Mouse (Mus musculus): ENCODE data around the gene Ddost. TPM values are rescaled to one million over a fixed set of nuclear protein-coding genes. Genes with fewer than 3 reads are reported as not detected.

Gene Ddost
- polyA plus RNA-seq, 1 experiment from 2014 or later: 247 TPM

GRCm38 (mm10) chr4:138282834-138283233 is 21.7 kb upstream of the Ddost start:
- 24% methylated on average over 4 of the region's 4 CpGs for WGBS
- Histone ChIP-seq H3K9ac (ENCODE audit: low read length) (no peak overlapping the region), H3K4me2 (ENCODE audit: low read depth) (no peak overlapping the region), H3K4me3 (ENCODE audit: low read depth, low read length) (no peak overlapping the region), H3K27me3 (ENCODE audit: control insufficient read depth, insufficient read depth, low read length) (no peaks in the 10 kb centered on the region), H3K9me3 (ENCODE audit: control insufficient read depth, low read length) (no peaks in the 10 kb centered on the region), H3K36me3 (ENCODE audit: control insufficient read depth, insufficient read depth, low read length) (no peaks in the 10 kb centered on the region), H3K27ac (ENCODE audit: low read depth, low read length) (no peak overlapping the region), H3K4me1 (ENCODE audit: control insufficient read depth, insufficient read depth, low read length) (no peaks in the 10 kb centered on the region)
- DNase-seq (ENCODE audit: low spot score) (peak; percentile 66), ATAC-seq (ENCODE audit: insufficient read depth, low FRiP score, low TSS enrichment) (no peak)

- no peak for ATAC-seq (ENCODE audit: insufficient read depth, low FRiP score, low TSS enrichment)
- no peaks in the 10 kb centered on the region for H3K9me3 ChIP-seq (ENCODE audit: control insufficient read depth, low read length)
- H3K4me3 ChIP-seq (ENCODE audit: low read depth, low read length): no peak overlapping the region
- H3K27ac ChIP-seq (ENCODE audit: low read depth, low read length): no peak overlapping the region
- H3K4me1 ChIP-seq (ENCODE audit: control insufficient read depth, insufficient read depth, low read length): no peaks in the 10 kb centered on the region
- H3K27me3 ChIP-seq (ENCODE audit: control insufficient read depth, insufficient read depth, low read length): no peaks in the 10 kb centered on the region
- H3K4me2 ChIP-seq (ENCODE audit: low read depth): no peak overlapping the region
- H3K9ac ChIP-seq (ENCODE audit: low read length): no peak overlapping the region
- H3K36me3 ChIP-seq (ENCODE audit: control insufficient read depth, insufficient read depth, low read length): no peaks in the 10 kb centered on the region
- WGBS: 89% methylated on average over 12 of the region's 12 CpGs
- no peak for DNase-seq (ENCODE audit: low spot score)
Observed at GRCm38 (mm10) chr4:138286411-138286810, 18.1 kb upstream of the Ddost start.

GRCm38 (mm10) chr4:138288691-138289090 is 15.8 kb upstream of the Ddost start:
- H3K27me3 ChIP-seq (ENCODE audit: control insufficient read depth, insufficient read depth, low read length): no peaks in the 10 kb centered on the region
- ATAC-seq (ENCODE audit: insufficient read depth, low FRiP score, low TSS enrichment) (no peak), DNase-seq (ENCODE audit: low spot score) (no peak)
- no peaks in the 10 kb centered on the region for H3K9me3 ChIP-seq (ENCODE audit: control insufficient read depth, low read length)
- no peak overlapping the region for H3K4me3 ChIP-seq (ENCODE audit: low read depth, low read length)
- no peak overlapping the region for H3K27ac ChIP-seq (ENCODE audit: low read depth, low read length)
- H3K9ac ChIP-seq (ENCODE audit: low read length): no peak overlapping the region
- no peaks in the 10 kb centered on the region for H3K4me1 ChIP-seq (ENCODE audit: control insufficient read depth, insufficient read depth, low read length)
- 89% methylated on average over 7 of the region's 7 CpGs for WGBS
- H3K4me2 ChIP-seq (ENCODE audit: low read depth): no peak overlapping the region
- H3K36me3 ChIP-seq (ENCODE audit: control insufficient read depth, insufficient read depth, low read length): no peaks in the 10 kb centered on the region

- no peaks in the 10 kb centered on the region for H3K9me3 ChIP-seq (ENCODE audit: control insufficient read depth, low read length)
- 92% methylated on average over 13 of the region's 13 CpGs for WGBS
- no peaks in the 10 kb centered on the region for H3K4me1 ChIP-seq (ENCODE audit: control insufficient read depth, insufficient read depth, low read length)
- H3K36me3 ChIP-seq (ENCODE audit: control insufficient read depth, insufficient read depth, low read length): no peaks in the 10 kb centered on the region
- no peak overlapping the region for H3K27ac ChIP-seq (ENCODE audit: low read depth, low read length)
- H3K4me2 ChIP-seq (ENCODE audit: low read depth): no peak overlapping the region
- DNase-seq (ENCODE audit: low spot score) (no peak), ATAC-seq (ENCODE audit: insufficient read depth, low FRiP score, low TSS enrichment) (no peak)
- H3K4me3 ChIP-seq (ENCODE audit: low read depth, low read length): no peak overlapping the region
- H3K9ac ChIP-seq (ENCODE audit: low read length): no peak overlapping the region
- H3K27me3 ChIP-seq (ENCODE audit: control insufficient read depth, insufficient read depth, low read length): no peaks in the 10 kb centered on the region
Observed at GRCm38 (mm10) chr4:138292028-138292427, 12.5 kb upstream of the Ddost start.

GRCm38 (mm10) chr4:138293261-138293948 is 11.1 kb upstream of the Ddost start:
- Histone ChIP-seq H3K4me3 (ENCODE audit: low read depth, low read length) (no peak overlapping the region), H3K9me3 (ENCODE audit: control insufficient read depth, low read length) (no peaks in the 10 kb centered on the region), H3K4me1 (ENCODE audit: control insufficient read depth, insufficient read depth, low read length) (no peaks in the 10 kb centered on the region), H3K9ac (ENCODE audit: low read length) (no peak overlapping the region), H3K27me3 (ENCODE audit: control insufficient read depth, insufficient read depth, low read length) (no peaks in the 10 kb centered on the region), H3K4me2 (ENCODE audit: low read depth) (no peak overlapping the region), H3K36me3 (ENCODE audit: control insufficient read depth, insufficient read depth, low read length) (no peaks in the 10 kb centered on the region), H3K27ac (ENCODE audit: low read depth, low read length) (no peak overlapping the region)
- 78% methylated on average over 18 of the region's 18 CpGs for WGBS
- no peak for ATAC-seq (ENCODE audit: insufficient read depth, low FRiP score, low TSS enrichment)
- DNase-seq (ENCODE audit: low spot score): peak; percentile 38

GRCm38 (mm10) chr4:138293949-138294550 is 10.5 kb upstream of the Ddost start:
- WGBS: 88% methylated on average over 9 of the region's 14 CpGs
- Histone ChIP-seq H3K27me3 (ENCODE audit: control insufficient read depth, insufficient read depth, low read length) (no peaks in the 10 kb centered on the region), H3K9ac (ENCODE audit: low read length) (no peak overlapping the region), H3K9me3 (ENCODE audit: control insufficient read depth, low read length) (no peaks in the 10 kb centered on the region), H3K4me3 (ENCODE audit: low read depth, low read length) (no peak overlapping the region), H3K4me1 (ENCODE audit: control insufficient read depth, insufficient read depth, low read length) (no peaks in the 10 kb centered on the region), H3K36me3 (ENCODE audit: control insufficient read depth, insufficient read depth, low read length) (no peaks in the 10 kb centered on the region), H3K27ac (ENCODE audit: low read depth, low read length) (no peak overlapping the region), H3K4me2 (ENCODE audit: low read depth) (no peak overlapping the region)
- no peak for DNase-seq (ENCODE audit: low spot score)
- ATAC-seq (ENCODE audit: insufficient read depth, low FRiP score, low TSS enrichment): no peak

GRCm38 (mm10) chr4:138301271-138301780 is 3.2 kb upstream of the Ddost start:
- no peak overlapping the region for H3K9ac ChIP-seq (ENCODE audit: low read length)
- H3K36me3 ChIP-seq (ENCODE audit: control insufficient read depth, insufficient read depth, low read length): no peaks in the 10 kb centered on the region
- no peak overlapping the region for H3K4me2 ChIP-seq (ENCODE audit: low read depth)
- ATAC-seq (ENCODE audit: insufficient read depth, low FRiP score, low TSS enrichment) (no peak), DNase-seq (ENCODE audit: low spot score) (no peak)
- peaks cover 14% of the 10 kb centered on the region for H3K4me1 ChIP-seq (ENCODE audit: control insufficient read depth, insufficient read depth, low read length)
- no peaks in the 10 kb centered on the region for H3K27me3 ChIP-seq (ENCODE audit: control insufficient read depth, insufficient read depth, low read length)
- no peak overlapping the region for H3K27ac ChIP-seq (ENCODE audit: low read depth, low read length)
- no peaks in the 10 kb centered on the region for H3K9me3 ChIP-seq (ENCODE audit: control insufficient read depth, low read length)
- no peak overlapping the region for H3K4me3 ChIP-seq (ENCODE audit: low read depth, low read length)
- 84% methylated on average over 10 of the region's 10 CpGs for WGBS

- H3K36me3 ChIP-seq (ENCODE audit: control insufficient read depth, insufficient read depth, low read length): peaks cover 5% of the 10 kb centered on the region; the same call in 1 of the 2 replicates
- peak overlapping the region; percentile 80; the same call in 1 of the 2 replicates for H3K4me3 ChIP-seq (ENCODE audit: low read depth, low read length)
- no peaks in the 10 kb centered on the region for H3K27me3 ChIP-seq (ENCODE audit: control insufficient read depth, insufficient read depth, low read length)
- H3K9me3 ChIP-seq (ENCODE audit: control insufficient read depth, low read length): no peaks in the 10 kb centered on the region
- no peak for ATAC-seq (ENCODE audit: insufficient read depth, low FRiP score, low TSS enrichment)
- H3K9ac ChIP-seq (ENCODE audit: low read length): no peak overlapping the region; the same call in 1 of the 2 replicates
- no peak for DNase-seq (ENCODE audit: low spot score)
- H3K4me1 ChIP-seq (ENCODE audit: control insufficient read depth, insufficient read depth, low read length): peaks cover 14% of the 10 kb centered on the region
- WGBS: 95% methylated on average over 3 of the region's 3 CpGs
- no peak overlapping the region for H3K4me2 ChIP-seq (ENCODE audit: low read depth)
- no peak overlapping the region for H3K27ac ChIP-seq (ENCODE audit: low read depth, low read length)
Observed at GRCm38 (mm10) chr4:138303011-138303410, 1.5 kb upstream of the Ddost start.

- no peak for ATAC-seq (ENCODE audit: insufficient read depth, low FRiP score, low TSS enrichment)
Observed at GRCm38 (mm10) chr4:138303742-138304141, 788 bp upstream of the Ddost start.

More at GRCm38 (mm10) chr4:138303742-138304141, 788 bp upstream of the Ddost start:
- H3K4me3 ChIP-seq (ENCODE audit: low read depth, low read length): peak overlapping the region; percentile 80
- H3K36me3 ChIP-seq (ENCODE audit: control insufficient read depth, insufficient read depth, low read length): peaks cover 5% of the 10 kb centered on the region; the same call in 1 of the 2 replicates
- 16% methylated on average over 18 of the region's 18 CpGs for WGBS
- peak overlapping the region; percentile 72; the same call in 1 of the 2 replicates for H3K27ac ChIP-seq (ENCODE audit: low read depth, low read length)
- H3K9me3 ChIP-seq (ENCODE audit: control insufficient read depth, low read length): no peaks in the 10 kb centered on the region
- peak overlapping the region; percentile 73 for H3K9ac ChIP-seq (ENCODE audit: low read length)
- no peak for DNase-seq (ENCODE audit: low spot score)
- peaks cover 14% of the 10 kb centered on the region for H3K4me1 ChIP-seq (ENCODE audit: control insufficient read depth, insufficient read depth, low read length)
- H3K27me3 ChIP-seq (ENCODE audit: control insufficient read depth, insufficient read depth, low read length): no peaks in the 10 kb centered on the region
- H3K4me2 ChIP-seq (ENCODE audit: low read depth): peak overlapping the region; percentile 82

All from neural tube, embryonic 11.5 days (tissue).